Mouse (Mus musculus) heart, embryonic 16.5 days (tissue): ENCODE data around the gene Olfr1123. TPM values are rescaled to one million over a fixed set of nuclear protein-coding genes. Genes with fewer than 3 reads are reported as not detected.
A peak's percentile ranks its signal among the peaks of the same experiment; 100 is the strongest.
"Not testable (repeated sequence)": the region's sequence is repeated elsewhere in the genome, so short reads cannot be mapped to it uniquely, and the experiment has no call there.

Experiments used
- ATAC-seq: fragments of 200-750 bp; cut with Nextera tagmentation; replicated peaks from 2 replicates; pipeline ENCODE4 v1.8.0; 2017; ENCODE audit warnings: moderate number of reproducible peaks; ENCODE audit not compliant: insufficient read depth, low FRiP score; ENCODE audit errors: extremely low read depth
- H3K27ac ChIP-seq: fragments of 300-500 bp; sonication (generic); 2 replicates; pipeline ENCODE4 v1.5.1; 2014; ENCODE audit warnings: mild to moderate bottlenecking, low read length, control low read depth, moderate library complexity
- H3K27me3 ChIP-seq: fragments of 300-500 bp; sonication (generic); 2 replicates; pipeline ENCODE4 v1.6.1; 2014; ENCODE audit warnings: low read length, mixed read lengths; ENCODE audit not compliant: control insufficient read depth, insufficient read depth
- H3K36me3 ChIP-seq: fragments of 300-500 bp; sonication (generic); 2 replicates; pipeline ENCODE4 v1.6.1; 2014; ENCODE audit not compliant: control insufficient read depth, insufficient read depth
- H3K4me1 ChIP-seq: fragments of 300-500 bp; sonication (generic); 2 replicates; pipeline ENCODE4 v1.6.1; 2014; ENCODE audit warnings: low read length, mixed read lengths; ENCODE audit not compliant: control insufficient read depth, insufficient read depth
- H3K4me2 ChIP-seq: fragments of 300-500 bp; sonication (generic); 2 replicates; pipeline ENCODE4 v1.6.1; 2014; ENCODE audit warnings: low read depth, mild to moderate bottlenecking, control low read depth, low read length
- H3K4me3 ChIP-seq: fragments of 300-500 bp; sonication (generic); 2 replicates; pipeline ENCODE4 v1.5.1; 2014; ENCODE audit warnings: mild to moderate bottlenecking, control low read depth, low read length
- H3K9ac ChIP-seq: fragments of 300-500 bp; sonication (generic); 2 replicates; pipeline ENCODE4 v1.6.1; 2014; ENCODE audit warnings: low read length, control low read depth
- H3K9me3 ChIP-seq: fragments of 300-500 bp; sonication (generic); replicated peaks from 2 replicates; pipeline ENCODE4 v1.6.1; 2016; ENCODE audit warnings: low read length; ENCODE audit not compliant: control insufficient read depth
- WGBS: fragments of 180-500 bp; shearing (Covaris S2); extraction: QIAGEN DNeasy Blood & Tissue Kit; methylation state at CpG from one replicate; pipeline ENCODE4 v1.1.7; 2014; 5-methylcytosine and 5-hydroxymethylcytosine counted together
- polyA plus RNA-seq: library from polyadenylated mRNA; unstranded; fragments of >200 nt; fragmentation: Nextera tagmentation; extraction: Ambion mirVana; gene quantifications from 2 replicates; pipeline ENCODE4 v1.2.1, GENCODE M21; 2015

Gene Olfr1123
- not detected in 2 replicates for polyA plus RNA-seq

GRCm38 (mm10) chr2:87416335-87416734 lies at the start of gene Olfr1123:
Olfr1123 (plus strand) TSS chr2:87416635.
- H3K27me3 ChIP-seq: no peaks in the 10 kb centered on the region
- no peaks in the 10 kb centered on the region for H3K4me1 ChIP-seq
- H3K4me3 ChIP-seq: no peak within 1 kb of the TSS
- no peak within 1 kb of the TSS for H3K9ac ChIP-seq
- H3K4me2 ChIP-seq: no peak within 1 kb of the TSS
- H3K9me3 ChIP-seq: no peaks in the 10 kb centered on the region
- no peaks in the 10 kb centered on the region for H3K36me3 ChIP-seq
- no peak within 1 kb of the TSS for H3K27ac ChIP-seq
- WGBS: 85% methylated on average over 1 of the region's 1 CpGs
- ATAC-seq: no peak

- Histone ChIP-seq H3K4me1 (no peaks in the 10 kb centered on the region), H3K9me3 (no peaks in the 10 kb centered on the region), H3K4me3 (no peak within 1 kb of the TSS), H3K4me2 (no peak within 1 kb of the TSS), H3K9ac (no peak within 1 kb of the TSS), H3K27ac (no peak within 1 kb of the TSS), H3K27me3 (no peaks in the 10 kb centered on the region), H3K36me3 (no peaks in the 10 kb centered on the region)
- ATAC-seq: no peak
- WGBS: 25% methylated on average over 1 of the region's 1 CpGs
Measured at GRCm38 (mm10) chr2:87369595-87369994, 46.8 kb upstream of the Olfr1123 start, which contains the start of gene Olfr1121. Olfr1121 (plus strand) TSS chr2:87369895.

- Histone ChIP-seq H3K9me3 (no peaks in the 10 kb centered on the region), H3K36me3 (no peaks in the 10 kb centered on the region), H3K4me3 (no peak overlapping the region), H3K27me3 (no peaks in the 10 kb centered on the region), H3K4me2 (no peak overlapping the region), H3K4me1 (no peaks in the 10 kb centered on the region), H3K9ac (no peak overlapping the region), H3K27ac (no peak overlapping the region)
- 85% methylated on average over 4 of the region's 4 CpGs for WGBS
- no peak for ATAC-seq
Measured at GRCm38 (mm10) chr2:87371726-87372125, 44.7 kb upstream of the Olfr1123 start.

- Histone ChIP-seq H3K27me3 (no peaks in the 10 kb centered on the region), H3K27ac (no peak overlapping the region), H3K4me2 (no peak overlapping the region), H3K9me3 (no peaks in the 10 kb centered on the region), H3K9ac (no peak overlapping the region), H3K4me1 (no peaks in the 10 kb centered on the region), H3K4me3 (no peak overlapping the region), H3K36me3 (no peaks in the 10 kb centered on the region)
- peak; percentile 55; the same call in 1 of the 2 replicates for ATAC-seq
- 31% methylated on average over 2 of the region's 2 CpGs for WGBS
Measured at GRCm38 (mm10) chr2:87383935-87384334, 32.5 kb upstream of the Olfr1123 start.

GRCm38 (mm10) chr2:87385549-87385948 lies 30.9 kb upstream of the Olfr1123 start, which contains the start of gene Olfr1122:
Olfr1122 (plus strand) TSS chr2:87385849.
- 75% methylated on average over 2 of the region's 2 CpGs for WGBS
- Histone ChIP-seq H3K27me3 (no peaks in the 10 kb centered on the region), H3K9me3 (no peaks in the 10 kb centered on the region), H3K4me3 (no peak within 1 kb of the TSS), H3K36me3 (no peaks in the 10 kb centered on the region), H3K4me2 (no peak within 1 kb of the TSS), H3K4me1 (no peaks in the 10 kb centered on the region), H3K9ac (no peak within 1 kb of the TSS), H3K27ac (no peak within 1 kb of the TSS)
- no peak for ATAC-seq

GRCm38 (mm10) chr2:87393605-87394004 lies 22.8 kb upstream of the Olfr1123 start:
- WGBS: 80% methylated on average over 5 of the region's 5 CpGs
- not testable (repeated sequence) for H3K36me3 ChIP-seq, H3K9ac ChIP-seq, H3K4me2 ChIP-seq, H3K9me3 ChIP-seq, H3K4me1 ChIP-seq, H3K4me3 ChIP-seq, H3K27me3 ChIP-seq, ATAC-seq, H3K27ac ChIP-seq

GRCm38 (mm10) chr2:87394686-87395085 lies 21.7 kb upstream of the Olfr1123 start:
- ATAC-seq, H3K4me1 ChIP-seq, H3K27ac ChIP-seq, H3K9me3 ChIP-seq, H3K36me3 ChIP-seq, H3K27me3 ChIP-seq, H3K9ac ChIP-seq, H3K4me2 ChIP-seq, H3K4me3 ChIP-seq: not testable (repeated sequence)
- 68% methylated on average over 7 of the region's 7 CpGs for WGBS

GRCm38 (mm10) chr2:87429975-87430374 lies 13.5 kb downstream of the Olfr1123 start, which contains the start of gene Olfr1124:
Olfr1124 (plus strand) TSS chr2:87430275.
- Histone ChIP-seq H3K4me3 (no peak within 1 kb of the TSS), H3K4me1 (no peaks in the 10 kb centered on the region), H3K4me2 (no peak within 1 kb of the TSS), H3K36me3 (no peaks in the 10 kb centered on the region), H3K27me3 (no peaks in the 10 kb centered on the region), H3K27ac (no peak within 1 kb of the TSS), H3K9ac (no peak within 1 kb of the TSS), H3K9me3 (no peaks in the 10 kb centered on the region)
- WGBS: 91% methylated on average over 1 of the region's 1 CpGs
- no peak for ATAC-seq

GRCm38 (mm10) chr2:87437731-87438130 lies 21.3 kb downstream of the Olfr1123 start:
- Histone ChIP-seq H3K4me3 (no peak overlapping the region), H3K27me3 (no peaks in the 10 kb centered on the region), H3K4me1 (no peaks in the 10 kb centered on the region), H3K36me3 (no peaks in the 10 kb centered on the region), H3K27ac (no peak overlapping the region), H3K9me3 (no peaks in the 10 kb centered on the region), H3K9ac (no peak overlapping the region), H3K4me2 (no peak overlapping the region)
- ATAC-seq: no peak
- 83% methylated on average over 16 of the region's 16 CpGs for WGBS
